Mouse (Mus musculus): ENCODE measurements around the gene Usp44.

GRCm38 (mm10) chr10:93889579-93889950, 58.2 kb downstream of the Usp44 start:
- peak; percentile 93 for TF ChIP-seq POLR2A (IDR thresholded peaks at IDR 0.05; ENCODE audit: borderline replicate concordance, control insufficient read depth, low read depth, low read length)
- TF ChIP-seq CTCF (IDR thresholded peaks at IDR 0.05; ENCODE audit: control insufficient read depth, insufficient read depth, low read length): no peak

Data from bone marrow, adult 2 months (tissue).